Mouse (Mus musculus): ENCODE data around the gene Alkbh7.

DNA sequence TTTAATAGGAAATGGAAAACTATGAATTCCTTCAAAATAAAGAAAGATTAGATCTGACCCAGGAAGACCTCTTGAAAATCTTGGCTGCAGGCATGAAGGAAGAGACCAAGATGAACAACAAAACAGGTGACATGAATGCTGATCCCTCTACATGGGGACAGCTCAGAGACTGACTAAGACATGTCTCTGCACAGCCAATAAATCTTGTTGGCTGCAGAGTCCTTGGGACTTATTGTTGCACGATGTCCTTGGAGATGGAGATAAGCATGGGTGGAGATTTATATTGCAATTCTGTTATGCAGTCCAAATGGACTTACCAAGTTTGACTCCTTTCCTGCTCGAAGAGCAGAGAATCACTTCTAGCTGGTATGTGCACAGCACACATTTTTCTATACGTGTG, 27.8 kb upstream of the Alkbh7 start:
- TF ChIP-seq POLR2A (IDR thresholded peaks at IDR 0.05; ENCODE audit: low read depth, low read length) (no peak), CTCF (conservative IDR thresholded peaks at IDR 0.05; ENCODE audit: insufficient read depth, insufficient read length, low read depth, low read length) (no peak)
